Mouse (Mus musculus) ZHBTc4 (cell line): Measurements from ENCODE around the gene Jazf1.

Experiments used
- DNase-seq: peaks from one replicate; pipeline ENCODE4 v3.0.0-alpha.2; 2011; ENCODE audit warnings: low read depth, low spot score

The Jazf1 gene

DNA sequence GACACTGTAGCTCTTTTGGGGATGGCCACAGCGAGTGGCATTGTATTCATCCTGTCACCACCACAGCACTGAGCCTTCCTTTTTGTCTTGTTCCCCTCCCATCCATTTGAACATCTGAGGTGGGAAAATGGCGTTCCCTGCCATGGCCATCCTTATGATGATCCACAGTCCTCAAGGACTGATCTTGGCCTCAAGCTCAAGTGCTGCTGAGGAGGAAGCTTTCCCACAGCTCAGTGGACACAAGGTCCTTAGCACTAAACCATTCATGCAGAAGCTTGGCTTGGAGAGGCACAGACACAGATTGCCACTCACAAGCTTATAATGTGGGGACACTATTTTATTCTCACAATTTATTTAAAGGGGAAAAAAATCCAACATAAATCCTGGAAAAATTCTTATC is 58.1 kb downstream of the Jazf1 start:
- DNase-seq: no peak

DNA sequence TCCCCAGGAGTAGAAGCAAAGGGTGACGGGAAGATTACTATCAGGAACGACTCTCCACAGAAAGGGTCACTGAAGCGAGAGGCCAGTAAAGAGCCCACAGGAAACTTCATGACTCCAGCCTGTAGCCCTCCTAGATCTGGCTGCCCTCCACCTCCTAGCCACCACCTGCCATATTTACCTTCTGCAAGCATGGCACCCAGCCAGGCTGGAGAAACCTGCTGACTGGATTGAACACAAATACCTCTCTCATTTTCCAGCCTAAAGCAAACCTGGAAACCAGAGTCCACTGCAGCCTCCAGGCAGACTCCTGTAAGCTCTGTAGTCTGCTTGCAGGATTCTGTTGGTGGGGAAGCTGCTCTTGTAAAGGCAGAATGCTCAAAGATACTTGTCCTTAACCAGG is 62.4 kb downstream of the Jazf1 start:
- no peak for DNase-seq

DNA sequence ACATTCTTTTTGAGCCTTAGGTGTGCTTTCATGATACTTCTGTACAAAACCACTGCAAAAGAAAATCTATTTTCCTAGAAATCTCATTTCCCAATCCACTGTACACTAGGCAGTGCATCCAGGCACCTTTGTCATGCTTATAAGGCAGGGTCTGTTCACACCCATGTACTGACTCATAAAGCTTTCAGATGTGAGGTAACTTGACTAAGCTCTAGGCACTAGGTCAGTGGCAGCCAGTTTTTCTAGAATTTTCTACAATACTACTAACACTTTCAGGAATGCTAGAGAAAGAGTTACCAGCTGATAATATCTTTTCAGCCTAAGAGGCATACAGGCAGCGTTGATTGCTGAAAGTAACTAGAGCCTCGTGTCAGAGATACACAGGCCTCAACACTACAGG is 62.9 kb downstream of the Jazf1 start:
- DNase-seq: peak; percentile 10

DNA sequence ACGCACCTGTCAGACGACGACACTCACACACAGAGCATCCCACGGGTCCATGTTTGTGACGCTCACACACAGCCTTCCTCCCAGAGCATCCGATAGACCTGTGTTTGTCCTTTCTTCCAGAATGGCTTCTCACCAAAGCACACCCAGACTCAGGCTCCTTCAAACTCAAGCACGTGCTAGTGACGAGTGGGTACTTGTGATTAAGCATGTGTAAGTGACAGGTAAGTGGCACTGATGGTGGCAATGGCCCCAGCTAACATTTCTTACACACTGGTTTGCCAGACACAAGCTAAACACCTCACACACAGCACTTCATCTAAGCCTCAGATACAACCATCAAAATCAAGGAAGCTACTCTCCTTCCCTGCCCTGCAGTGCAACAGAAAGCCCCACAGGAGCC is 77.6 kb downstream of the Jazf1 start:
- no peak for DNase-seq

DNA sequence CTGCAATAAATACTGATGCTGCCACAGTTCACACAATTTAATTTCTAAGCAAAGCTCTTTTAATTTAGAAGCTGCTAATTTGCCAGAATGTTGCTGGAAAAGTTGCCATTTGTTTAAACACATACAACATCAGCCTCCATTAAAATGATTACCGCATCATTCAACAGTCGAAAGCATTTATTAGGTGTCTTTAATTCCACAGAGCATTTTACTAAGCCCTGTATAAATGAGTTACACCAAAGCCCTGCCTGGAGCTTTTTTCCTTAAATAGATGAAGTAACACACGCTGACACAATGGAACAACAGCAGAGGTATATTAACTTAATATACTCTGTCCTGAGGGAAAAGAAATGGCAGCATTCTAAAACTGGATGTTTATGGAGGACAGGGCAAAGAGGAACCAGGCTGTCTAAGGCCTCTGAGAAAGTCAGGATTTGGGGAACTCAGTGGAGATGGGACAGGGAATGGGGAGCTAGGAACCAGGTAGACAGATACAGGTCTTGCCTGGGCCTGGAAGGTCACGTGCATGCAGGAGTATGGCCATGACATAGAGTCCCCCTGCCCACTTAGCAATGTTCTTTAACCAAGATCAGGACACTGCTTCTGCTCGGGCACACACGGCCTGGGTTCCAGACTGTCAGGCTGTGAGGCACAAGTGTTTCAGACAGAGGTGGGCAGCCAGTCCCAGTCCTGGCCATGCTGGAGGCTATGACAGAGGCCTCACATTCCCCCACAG is 80.4 kb downstream of the Jazf1 start:
- no peak for DNase-seq

DNA sequence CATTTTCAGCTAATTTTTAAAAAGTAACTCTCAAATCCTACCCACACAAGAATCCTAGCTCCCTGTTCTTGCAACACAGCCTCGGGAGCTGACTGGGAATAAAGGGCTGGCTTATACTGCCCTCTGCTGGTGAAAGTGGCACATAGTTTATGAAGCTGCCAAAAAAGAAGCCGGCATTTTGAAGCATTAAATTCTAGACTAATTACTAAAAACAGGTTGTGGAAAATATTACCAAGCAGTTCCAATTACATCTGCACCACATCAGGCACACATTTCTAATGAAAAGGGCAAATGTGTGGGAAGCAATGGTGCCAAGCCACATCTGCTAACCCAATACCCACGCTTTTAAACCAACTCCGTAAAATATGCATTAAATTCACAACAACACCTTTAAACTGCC is 81.0 kb downstream of the Jazf1 start:
- peak; percentile 64 for DNase-seq

DNA sequence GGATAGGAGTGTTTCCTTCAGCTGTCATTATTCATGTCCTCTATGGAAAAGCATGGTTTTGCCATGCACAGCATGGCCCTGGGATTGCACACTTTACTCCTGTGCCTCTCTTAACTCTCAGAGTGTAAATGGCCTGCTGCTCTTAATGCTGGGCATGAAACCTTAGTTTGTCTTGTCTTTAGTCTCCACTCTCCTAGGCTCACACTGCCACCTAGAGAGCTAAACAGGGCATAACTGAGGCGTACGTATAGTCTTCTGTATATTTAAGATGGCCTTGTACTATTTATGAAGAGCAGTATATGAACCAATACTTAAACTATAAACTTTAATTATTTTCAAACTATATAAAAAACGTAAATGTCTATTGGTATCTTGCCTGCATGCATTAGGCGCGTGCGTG is 86.3 kb downstream of the Jazf1 start:
- peak; percentile 32 for DNase-seq

DNA sequence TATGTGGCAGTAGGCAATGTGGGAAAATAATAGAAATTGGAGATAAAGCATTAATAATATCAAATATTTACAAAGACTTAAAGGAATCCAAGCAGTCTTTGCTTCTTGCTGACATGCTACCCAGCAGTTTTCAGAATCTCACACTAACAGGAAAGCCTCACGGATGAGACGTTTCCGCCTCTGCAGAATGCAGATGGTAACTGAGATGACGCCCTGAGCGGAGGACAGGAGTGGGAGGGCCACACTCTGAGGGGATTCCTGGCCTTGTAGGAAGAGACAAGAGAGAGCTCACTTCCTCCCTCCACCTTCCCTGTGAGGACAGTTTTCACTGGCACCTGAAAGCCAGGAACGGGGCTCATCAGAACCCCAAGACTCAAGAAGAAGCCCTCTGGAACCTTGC is 88.9 kb downstream of the Jazf1 start:
- DNase-seq: no peak

DNA sequence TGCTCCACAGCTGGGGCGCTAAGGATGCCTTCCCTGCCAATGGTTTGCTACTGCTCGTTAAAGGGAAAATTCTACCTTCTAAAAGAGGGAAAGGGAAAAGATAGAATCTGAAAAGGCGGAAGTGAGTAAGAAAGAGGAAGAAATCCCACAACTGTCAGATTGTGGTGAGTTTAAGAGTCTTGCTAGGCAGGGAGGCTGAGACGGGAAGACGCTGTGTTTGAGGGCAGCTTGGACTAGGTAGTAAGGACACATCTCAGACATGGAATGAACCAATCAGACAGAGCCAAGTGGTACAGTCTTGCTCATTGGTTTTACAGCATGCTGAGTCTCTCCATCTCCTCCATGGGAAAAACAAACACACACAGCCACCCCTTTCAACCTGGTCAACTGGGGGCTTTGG is 95.1 kb downstream of the Jazf1 start:
- DNase-seq: no peak

DNA sequence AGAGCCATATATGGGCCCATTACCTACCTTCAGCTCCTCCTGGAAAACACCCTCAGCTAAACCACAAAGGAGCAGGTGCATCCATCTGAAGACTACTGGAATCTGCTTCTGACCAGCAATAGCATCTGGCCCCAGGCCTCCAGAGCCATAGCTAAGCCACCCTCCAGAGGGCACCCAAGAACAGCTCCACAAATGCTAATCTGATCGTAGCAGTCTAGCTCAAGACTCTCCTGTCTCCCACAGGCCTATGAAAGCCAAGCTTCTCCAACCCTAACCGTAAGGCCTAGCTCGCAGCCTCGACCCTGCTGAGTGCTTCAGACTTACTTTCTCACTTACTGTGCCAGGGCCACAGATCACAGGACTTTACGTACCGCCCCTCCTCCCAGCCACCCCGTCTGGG is 96.3 kb downstream of the Jazf1 start:
- DNase-seq: peak; percentile 31

DNA sequence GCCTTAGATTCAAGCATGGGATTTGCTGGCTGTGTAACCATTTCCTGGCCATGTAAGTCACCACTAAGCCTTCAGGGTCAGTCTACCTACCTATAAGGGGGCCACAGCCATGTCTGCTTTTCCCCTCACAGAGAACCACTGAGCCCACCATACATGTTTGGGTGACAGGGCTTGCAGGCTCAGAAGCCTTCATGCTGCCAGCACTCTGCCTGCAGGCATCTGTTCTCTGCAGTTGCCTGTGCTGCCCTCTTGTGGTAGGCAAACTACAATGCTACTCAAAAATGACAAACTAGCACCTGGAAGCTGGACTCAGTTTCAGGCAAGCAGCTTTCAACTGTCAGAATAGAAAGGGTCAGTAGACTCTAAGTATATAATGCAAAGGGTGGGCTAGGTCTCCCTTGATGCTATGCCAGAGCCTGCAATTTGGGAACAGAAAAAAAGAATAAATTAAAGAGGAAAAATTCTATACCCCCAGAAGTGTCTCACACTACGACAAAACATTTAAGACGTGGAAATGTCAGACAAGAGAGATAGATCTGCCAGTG is 98.6 kb downstream of the Jazf1 start:
- peak; percentile 74 for DNase-seq

DNA sequence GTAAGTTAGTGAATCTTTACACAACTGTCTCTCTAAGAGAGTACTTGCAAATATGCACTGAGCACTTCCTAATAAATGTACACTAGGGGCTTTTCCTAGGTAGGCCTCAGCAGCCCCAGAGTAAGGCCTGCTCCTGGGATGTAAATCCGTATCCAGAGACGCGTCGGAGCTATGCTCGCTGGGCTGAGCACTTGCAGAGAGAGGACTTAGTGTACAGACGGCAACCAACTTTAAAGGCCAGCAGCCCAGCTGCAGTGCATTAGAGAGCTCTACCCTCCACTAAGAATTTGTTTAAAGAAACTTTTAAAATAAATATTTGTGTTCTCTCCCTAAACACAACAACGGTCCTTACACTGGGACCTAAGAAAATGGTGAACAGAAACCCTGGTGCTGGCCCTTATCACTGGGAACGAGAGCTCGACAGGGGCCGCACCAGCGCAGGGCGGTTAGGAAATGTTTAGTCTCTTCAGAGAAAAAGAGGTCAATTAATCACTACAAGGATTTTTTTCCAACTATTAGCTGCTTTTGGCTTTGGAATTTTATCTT is 100.0 kb downstream of the Jazf1 start:
- DNase-seq: no peak

DNA sequence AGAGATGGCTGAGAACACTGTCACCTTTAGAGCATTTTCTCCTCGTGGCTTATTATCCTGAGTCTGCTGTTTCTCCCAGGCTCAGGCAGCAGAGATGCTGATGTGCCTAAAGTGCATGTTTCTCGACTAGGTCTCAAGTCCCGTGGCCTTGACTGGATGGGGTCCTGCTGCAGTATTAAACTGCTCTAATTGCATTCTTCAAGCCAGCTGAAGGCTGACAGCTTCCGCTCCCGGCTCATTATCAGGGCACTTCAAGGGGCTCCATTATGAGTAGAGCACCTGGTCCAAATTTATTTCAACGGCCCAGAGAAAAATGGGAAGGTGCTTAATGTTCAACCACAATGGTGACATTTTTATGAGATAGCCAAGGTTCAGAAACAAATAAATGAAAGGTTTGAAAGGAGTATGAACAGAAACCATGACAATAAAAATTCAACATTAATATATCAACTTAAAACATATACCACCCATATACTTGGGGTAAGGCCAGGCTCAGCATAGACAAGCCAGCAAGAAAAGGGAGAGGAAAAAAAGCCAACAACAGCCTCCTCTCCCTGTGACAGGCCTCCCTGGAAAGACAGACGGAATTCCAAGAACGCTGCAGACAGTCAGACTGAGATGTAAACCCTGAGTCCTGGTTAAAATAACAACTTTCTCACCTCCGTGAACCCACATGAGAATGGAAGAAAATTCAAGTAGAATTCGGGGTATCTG is 100.7 kb downstream of the Jazf1 start:
- no peak for DNase-seq

DNA sequence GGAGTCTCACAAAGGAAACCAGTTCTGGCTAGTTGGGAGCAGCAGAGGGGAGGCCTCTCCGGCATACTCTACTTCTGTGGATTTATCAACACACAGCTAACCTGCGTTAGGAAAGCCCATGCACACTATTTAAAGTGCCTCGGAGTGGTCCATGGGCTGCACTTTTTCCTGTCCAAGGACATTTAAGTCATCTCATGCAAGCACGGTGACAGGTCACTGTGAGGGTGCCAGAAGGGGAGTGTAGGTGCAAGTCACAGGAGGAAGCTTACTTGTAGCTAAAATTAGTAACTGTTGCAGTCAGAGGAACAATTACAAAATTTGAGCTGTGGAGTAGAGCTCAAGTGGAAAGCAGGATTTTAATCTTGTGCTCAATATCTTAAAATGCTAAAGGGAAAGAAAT is 102.4 kb downstream of the Jazf1 start:
- DNase-seq: peak; percentile 33

DNA sequence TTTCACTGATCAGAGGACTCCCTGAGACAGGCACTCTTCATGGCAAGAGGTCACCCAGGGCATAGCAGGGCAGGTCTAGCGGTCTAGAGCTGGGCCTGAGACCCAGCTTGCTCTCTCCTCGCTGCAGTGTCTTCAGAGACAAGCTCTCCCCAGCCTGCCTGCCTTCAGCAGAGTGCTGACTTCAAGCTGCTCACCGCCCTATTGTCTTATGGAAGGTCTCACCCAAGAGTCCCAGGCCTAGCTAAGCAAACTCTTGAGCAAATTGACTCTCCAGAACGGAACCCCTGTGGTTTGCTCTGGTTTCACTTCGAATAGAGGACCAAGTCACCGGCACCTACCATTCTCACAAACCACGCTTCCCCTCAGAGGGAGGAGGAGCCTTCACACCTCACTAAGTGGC is 103.1 kb downstream of the Jazf1 start:
- DNase-seq: peak; percentile 52

DNA sequence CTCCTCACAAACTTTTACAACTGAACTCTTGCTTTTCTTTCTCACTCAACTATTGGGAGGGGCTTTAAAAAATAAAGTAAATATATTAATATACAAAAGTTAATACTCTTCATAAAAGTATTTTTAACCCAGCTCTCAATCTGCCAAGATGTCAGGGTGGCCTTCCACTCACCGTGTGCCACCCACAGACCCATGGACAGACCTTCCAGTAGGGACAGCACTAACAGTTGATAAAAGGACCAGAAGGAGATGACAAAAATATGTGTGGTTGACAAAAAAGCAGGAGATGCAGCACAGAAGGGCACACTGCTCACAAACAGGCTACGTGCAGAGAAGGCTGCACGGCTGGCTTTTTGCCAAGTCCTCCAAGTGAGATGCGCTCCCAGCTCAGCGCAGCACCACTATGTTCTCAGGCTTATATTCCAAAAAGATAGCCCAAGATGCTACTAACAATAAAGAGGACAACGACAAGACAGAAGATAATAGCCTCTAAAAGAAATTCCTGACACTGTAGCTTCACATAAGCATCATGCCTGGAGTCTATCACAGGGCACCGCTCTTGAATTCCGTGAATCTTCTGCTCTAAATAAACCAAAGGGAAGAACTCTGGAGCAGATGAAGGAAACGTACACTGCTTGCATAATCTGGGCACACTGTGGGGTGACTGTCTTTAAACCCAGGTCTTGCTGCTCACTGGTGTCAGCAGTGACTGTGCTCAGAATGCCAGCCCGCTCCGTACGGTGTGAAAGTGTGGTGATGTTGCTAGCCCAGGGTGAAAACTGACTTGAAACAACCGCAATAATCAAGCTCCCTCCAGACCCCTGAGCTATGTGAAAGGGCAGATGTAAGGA is 104.4 kb downstream of the Jazf1 start:
- DNase-seq: no peak

DNA sequence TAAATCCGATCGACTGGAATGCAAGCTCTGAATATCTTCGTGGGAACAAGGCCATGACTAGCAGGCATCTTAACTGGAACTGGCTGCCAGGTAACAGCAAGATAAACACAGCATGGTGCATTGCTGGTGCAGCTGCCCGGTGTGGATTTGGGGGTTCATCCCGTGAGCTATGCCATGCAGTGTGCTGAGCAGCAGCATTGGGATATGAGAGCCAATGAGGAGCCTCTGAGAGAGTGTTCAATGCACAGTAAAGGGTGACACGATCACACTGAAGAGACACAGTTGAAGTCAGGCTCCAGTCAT is 105.0 kb downstream of the Jazf1 start:
- no peak for DNase-seq

DNA sequence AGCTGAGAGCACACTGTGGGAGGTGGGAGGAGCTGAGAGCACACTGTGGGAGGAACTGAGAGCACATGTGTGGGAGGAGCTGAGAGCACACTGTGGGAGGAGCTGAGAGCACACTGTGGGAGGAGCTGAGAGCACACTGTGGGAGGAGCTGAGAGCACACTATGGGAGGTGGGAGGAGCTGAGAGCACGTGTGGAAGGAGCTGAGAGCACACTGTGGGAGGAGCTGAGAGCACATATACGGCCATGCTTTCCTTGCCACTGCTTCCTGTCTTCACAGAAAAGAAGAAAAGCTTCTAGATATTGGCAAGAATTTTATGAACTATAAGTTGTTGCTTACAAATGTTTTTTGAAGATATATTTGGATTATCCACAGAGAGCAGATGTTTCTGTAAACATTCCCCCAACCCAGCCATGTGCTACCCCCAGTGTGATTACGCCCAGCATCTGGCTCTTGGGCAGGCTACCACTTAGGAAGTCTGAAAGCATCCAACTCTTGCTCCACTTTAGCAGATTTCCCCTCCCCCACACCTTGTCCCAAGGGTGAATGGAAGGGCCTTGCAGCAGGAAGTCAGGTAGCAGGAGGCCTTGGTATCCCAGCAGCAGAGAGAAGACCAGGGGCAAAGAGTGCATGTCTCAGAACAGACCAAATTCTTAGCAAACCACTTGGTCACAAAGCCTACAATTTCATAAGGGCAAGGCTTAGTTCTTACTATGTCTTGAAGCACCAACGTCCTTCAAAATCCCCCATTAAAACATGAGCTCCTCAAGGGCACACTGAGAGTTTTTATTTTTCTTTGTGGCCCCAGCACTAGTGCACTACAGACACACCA is 105.6 kb downstream of the Jazf1 start:
- DNase-seq: peak; percentile 60

DNA sequence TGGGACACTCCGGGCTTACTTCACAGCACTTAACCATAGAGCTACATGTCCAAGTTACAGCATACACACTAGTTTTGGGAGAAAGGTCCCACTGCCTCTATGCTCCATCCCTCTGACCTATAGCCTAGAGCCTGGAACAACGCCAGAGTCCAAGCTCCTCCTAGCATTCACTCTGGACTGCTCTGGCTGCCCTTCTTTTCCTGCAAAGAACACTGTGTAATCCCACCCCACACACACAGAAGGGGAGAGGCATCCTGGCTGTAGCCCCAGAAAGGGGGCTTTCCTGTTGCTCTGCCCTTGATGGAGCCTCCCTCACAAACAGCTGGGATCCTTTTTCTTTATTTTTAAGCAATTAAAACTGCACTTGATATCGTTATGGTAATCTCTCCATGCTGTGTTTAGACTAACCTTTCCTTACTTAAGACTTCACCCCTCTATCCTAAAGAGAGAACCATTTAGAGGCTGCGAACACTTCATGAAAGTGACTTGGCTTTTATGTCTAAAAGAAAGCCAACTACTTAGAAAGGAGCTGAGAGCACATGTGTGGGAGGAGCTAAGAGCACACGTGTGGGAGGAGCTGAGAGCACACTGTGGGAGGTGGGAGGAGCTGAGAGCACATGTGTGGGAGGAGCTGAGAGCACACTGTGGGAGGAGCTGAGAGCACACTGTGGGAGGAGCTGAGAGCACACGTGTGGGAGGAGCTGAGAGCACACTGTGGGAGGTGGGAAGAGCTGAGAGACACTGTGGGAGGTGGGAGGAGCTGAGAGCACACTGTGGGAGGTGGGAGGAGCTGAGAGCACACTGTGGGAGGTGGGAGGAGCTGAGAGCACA is 106.6 kb downstream of the Jazf1 start:
- DNase-seq: peak; percentile 76

DNA sequence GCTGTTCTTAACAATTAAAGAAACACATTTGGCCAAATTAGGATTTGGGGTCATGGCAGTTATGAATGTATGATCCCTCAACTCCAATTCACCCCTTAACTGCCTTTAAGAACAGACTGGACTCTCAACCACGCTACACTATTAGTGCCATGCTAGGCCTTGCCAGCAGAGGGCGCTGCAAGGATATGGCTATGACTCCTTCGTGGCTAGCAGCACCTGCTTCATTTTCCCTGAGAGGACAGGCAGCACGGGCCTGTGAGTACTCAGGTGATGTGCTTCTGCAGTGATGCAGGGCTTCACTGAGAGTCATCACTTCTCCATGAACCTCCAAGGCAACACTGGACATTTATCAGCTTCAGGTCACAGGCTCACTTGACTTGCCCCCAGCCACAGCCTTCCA is 110.7 kb downstream of the Jazf1 start:
- DNase-seq: peak; percentile 77
